Mouse (Mus musculus) liver, adult 2 months (tissue): ENCODE measurements around the gene Cdk11b. TPM values are rescaled to one million over a fixed set of nuclear protein-coding genes. Genes with fewer than 3 reads are reported as not detected.

Source experiments
- DNase-seq: peaks from one replicate; pipeline ENCODE4 v3.0.0-alpha.2; 2011; ENCODE audit warnings: low read depth, low spot score; ENCODE audit errors: extremely low read depth
- H3K27ac ChIP-seq: fragments of 200-500 bp; replicated peaks from 2 replicates; pipeline ENCODE4 v1.5.1; 2012; ENCODE audit warnings: low read depth, mild to moderate bottlenecking, control low read depth, inconsistent platforms, low read length; ENCODE audit not compliant: insufficient read depth
- H3K27me3 ChIP-seq: fragments of 200-500 bp; 2 replicates; pipeline ENCODE4 v1.6.1; 2012; ENCODE audit warnings: mild to moderate bottlenecking, moderate library complexity, low read length, inconsistent platforms; ENCODE audit not compliant: control insufficient read depth, insufficient read depth
- H3K36me3 ChIP-seq: fragments of 200-500 bp; 2 replicates; pipeline ENCODE4 v1.6.1; 2012; ENCODE audit warnings: low read length, inconsistent platforms; ENCODE audit not compliant: control insufficient read depth, insufficient read depth
- H3K4me1 ChIP-seq: fragments of 200-500 bp; 2 replicates; pipeline ENCODE4 v1.6.1; 2011; ENCODE audit warnings: low read length; ENCODE audit not compliant: control insufficient read depth, insufficient read depth
- H3K4me3 ChIP-seq: fragments of 200-500 bp; 2 replicates; pipeline ENCODE4 v1.5.1; 2011; ENCODE audit warnings: low read depth, mild to moderate bottlenecking, control low read depth, low read length, moderate library complexity; ENCODE audit not compliant: insufficient read depth
- H3K79me2 ChIP-seq: fragments of 200-500 bp; 2 replicates; pipeline ENCODE4 v1.6.1; 2012; ENCODE audit warnings: inconsistent platforms, mild to moderate bottlenecking, low read length, moderate library complexity; ENCODE audit not compliant: control insufficient read depth, insufficient read depth
- H3K9ac ChIP-seq: fragments of 200-500 bp; 2 replicates; pipeline ENCODE4 v1.6.1; 2012; ENCODE audit warnings: low read depth, mild to moderate bottlenecking, control low read depth, inconsistent platforms, low read length
- CTCF ChIP-seq: fragments of 200-500 bp; IDR thresholded peaks from 2 replicates; pipeline ENCODE4 v1.5.1; 2011; ENCODE audit warnings: low read depth, low read length, control low read depth
- POLR2A ChIP-seq: fragments of 200-500 bp; IDR thresholded peaks from 2 replicates; pipeline ENCODE4 v1.6.1; 2011; ENCODE audit warnings: low read length, control low read depth; ENCODE audit not compliant: insufficient read depth; ENCODE audit errors: extremely low read depth
- WGBS: fragments of 180-500 bp; shearing (Covaris S2); methylation state at CpG from one replicate; pipeline ENCODE4 v1.1.7; 2018; 5-methylcytosine and 5-hydroxymethylcytosine counted together
- polyA plus RNA-seq: library from polyadenylated mRNA; depleted of rRNA; stranded (reverse); fragments of >200 nt; gene quantifications from 2 replicates; pipeline ENCODE4 v1.2.3, GENCODE M21; 2012
- total RNA-seq: library from RNA; depleted of rRNA; stranded (reverse); fragments of >200 nt; gene quantifications from 2 replicates; pipeline ENCODE4 v1.2.3, GENCODE M21; 2014

Cdk11b gene
- total and polyA plus RNA-seq, 2 experiments, result 10.6 to 11.2 TPM

DNA sequence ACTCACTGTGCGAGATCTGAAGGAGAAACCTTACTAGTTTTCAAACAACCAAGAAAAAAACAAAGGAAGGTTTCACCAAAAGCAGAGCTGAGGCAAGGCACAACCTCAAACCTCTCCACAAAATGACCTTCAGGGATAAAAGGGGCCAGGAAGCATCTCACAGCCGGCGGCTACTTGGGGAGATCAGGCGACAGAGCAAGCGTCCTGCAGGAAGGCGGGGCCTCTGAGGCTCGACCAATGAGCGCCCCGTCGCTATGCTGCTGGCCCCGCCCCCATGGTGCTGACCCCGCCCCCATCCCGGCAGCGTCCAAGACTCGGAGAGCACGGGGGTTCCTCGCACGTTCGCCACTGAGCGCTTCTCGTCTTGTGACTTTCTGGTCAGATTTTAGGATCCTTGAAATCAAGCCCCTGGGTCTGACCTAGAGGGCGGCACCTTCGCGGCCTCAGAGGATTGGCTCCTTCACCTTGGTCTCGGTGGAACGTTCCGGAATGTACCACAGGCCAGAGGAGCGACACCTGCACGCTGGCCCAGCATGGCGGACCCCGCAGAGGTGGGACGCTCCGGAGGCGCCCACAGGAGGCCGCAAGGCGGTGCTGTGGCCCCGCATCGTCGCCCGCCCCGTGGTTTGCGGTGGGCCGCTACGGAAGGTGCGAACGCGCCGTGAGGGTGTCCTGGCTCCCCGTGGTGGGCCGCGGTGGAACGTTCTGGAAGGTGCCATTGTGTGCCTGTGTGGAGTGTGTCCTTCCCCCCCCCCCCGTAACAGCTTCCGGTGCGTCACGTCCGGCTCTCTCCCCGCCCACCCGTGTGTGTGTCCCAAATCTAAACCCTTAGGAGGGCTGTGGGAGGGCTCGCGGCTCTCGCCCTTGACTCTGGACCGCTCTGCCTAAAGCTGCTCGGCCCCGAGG is 23.3 kb upstream of the Cdk11b start, which contains the start of gene Slc35e2:
Slc35e2 (plus strand) TSS at position 326 of the 906 bp plus-strand sequence.
- peaks cover 7% of the 10 kb centered on the region for H3K36me3 ChIP-seq
- DNase-seq, result peak; percentile 88
- H3K27ac ChIP-seq, result peak within 1 kb of the TSS; percentile 98
- under 1% methylated on average over 65 of the region's 65 CpGs for WGBS
- H3K4me3 ChIP-seq, result peak within 1 kb of the TSS; percentile 86
- H3K27me3 ChIP-seq, result no peaks in the 10 kb centered on the region
- peaks cover 8% of the 10 kb centered on the region; the same call in 1 of the 2 replicates for H3K79me2 ChIP-seq
- H3K4me1 ChIP-seq, result peaks cover 19% of the 10 kb centered on the region
- TF ChIP-seq CTCF (no peak), POLR2A (peak; percentile 73)
- peak within 1 kb of the TSS; percentile 97 for H3K9ac ChIP-seq

DNA sequence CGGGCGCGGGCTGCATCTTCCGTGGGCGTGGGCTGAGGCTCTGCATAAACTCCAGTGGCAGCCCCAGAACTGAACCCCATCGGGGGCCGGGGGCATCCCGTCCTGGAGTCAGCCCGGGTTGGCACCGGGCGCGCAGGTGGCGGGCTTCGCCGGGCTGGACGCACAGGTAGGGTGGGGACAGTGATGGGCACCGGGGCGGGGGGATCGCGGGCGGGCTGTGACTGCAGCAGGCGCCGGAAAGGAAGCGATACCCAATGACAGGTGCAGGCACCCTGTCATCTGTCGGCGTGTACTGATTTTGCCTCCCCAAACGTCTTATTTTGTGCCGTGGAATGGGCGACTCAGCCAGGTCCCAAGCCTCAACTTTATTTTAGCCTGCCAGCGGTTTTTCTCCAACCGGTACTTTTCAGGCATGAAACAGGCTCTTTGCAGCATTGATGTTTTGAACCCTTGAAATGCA is 22.6 kb upstream of the Cdk11b start:
- Histone ChIP-seq H3K9ac (peak overlapping the region; percentile 97), H3K4me1 (peaks cover 17% of the 10 kb centered on the region), H3K4me3 (peak overlapping the region; percentile 86), H3K27me3 (no peaks in the 10 kb centered on the region), H3K36me3 (peaks cover 7% of the 10 kb centered on the region), H3K27ac (peak overlapping the region; percentile 98), H3K79me2 (peaks cover 8% of the 10 kb centered on the region; the same call in 1 of the 2 replicates)
- DNase-seq, result no peak
- WGBS, result 2% methylated on average over 31 of the region's 31 CpGs
- TF ChIP-seq CTCF, result no peak
- no peak for TF ChIP-seq POLR2A

DNA sequence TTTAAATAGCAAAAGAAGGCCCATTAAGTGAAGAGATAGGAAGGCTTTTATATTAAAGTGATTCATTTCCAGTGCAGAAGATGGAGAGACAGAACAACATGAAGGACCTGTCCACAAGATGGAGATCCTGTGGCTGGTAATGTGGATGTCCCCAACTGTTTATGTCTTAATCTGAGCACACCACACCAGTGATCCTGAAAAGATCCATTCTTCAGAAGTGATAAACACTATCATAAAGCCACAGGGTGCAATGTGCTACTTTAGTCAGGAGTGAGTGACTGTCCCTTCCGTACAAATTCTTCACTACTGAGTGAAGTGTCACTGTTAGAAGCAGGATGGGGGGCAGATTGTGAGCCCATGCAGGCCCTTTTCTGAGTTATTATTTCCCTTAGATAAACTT is 21.9 kb upstream of the Cdk11b start:
- Histone ChIP-seq H3K4me1 (peaks cover 17% of the 10 kb centered on the region), H3K9ac (0 out of 2 replicates have a peak overlapping the region, but pooled peaks have one; percentile 31), H3K27me3 (no peaks in the 10 kb centered on the region), H3K36me3 (peaks cover 8% of the 10 kb centered on the region), H3K4me3 (peak overlapping the region; percentile 50), H3K27ac (no peak overlapping the region), H3K79me2 (peaks cover 8% of the 10 kb centered on the region; the same call in 1 of the 2 replicates)
- 63% methylated on average over 1 of the region's 1 CpGs for WGBS
- TF ChIP-seq POLR2A, result no peak
- TF ChIP-seq CTCF, result no peak
- no peak for DNase-seq

DNA sequence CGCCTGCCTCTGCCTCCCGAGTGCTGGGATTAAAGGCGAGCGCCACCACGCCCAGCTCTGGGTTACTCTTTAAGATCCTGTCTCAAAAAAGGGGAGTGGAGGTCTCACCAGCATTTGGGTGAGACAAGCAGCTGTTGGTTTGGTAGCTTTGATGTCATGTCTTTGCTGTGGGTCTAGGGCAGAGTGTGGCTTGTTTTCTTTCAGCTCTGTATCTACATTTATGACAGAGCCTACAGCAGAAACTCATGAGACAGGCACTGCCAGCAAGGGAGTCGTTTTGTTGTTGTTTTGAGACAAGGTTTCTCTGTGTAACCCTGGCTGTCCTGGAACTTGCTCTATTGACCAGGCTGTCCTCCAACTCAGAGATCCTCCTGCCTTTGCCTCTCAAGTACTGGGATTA is 20.9 kb upstream of the Cdk11b start:
- Histone ChIP-seq H3K79me2 (peaks cover 8% of the 10 kb centered on the region; the same call in 1 of the 2 replicates), H3K9ac (peak overlapping the region; percentile 61), H3K36me3 (peaks cover 9% of the 10 kb centered on the region), H3K4me3 (no peak overlapping the region), H3K4me1 (peaks cover 17% of the 10 kb centered on the region), H3K27ac (peak overlapping the region; percentile 87), H3K27me3 (no peaks in the 10 kb centered on the region)
- peak; percentile 74 for DNase-seq
- no peak for TF ChIP-seq CTCF
- TF ChIP-seq POLR2A, result no peak
- WGBS, result 75% methylated on average over 6 of the region's 6 CpGs

DNA sequence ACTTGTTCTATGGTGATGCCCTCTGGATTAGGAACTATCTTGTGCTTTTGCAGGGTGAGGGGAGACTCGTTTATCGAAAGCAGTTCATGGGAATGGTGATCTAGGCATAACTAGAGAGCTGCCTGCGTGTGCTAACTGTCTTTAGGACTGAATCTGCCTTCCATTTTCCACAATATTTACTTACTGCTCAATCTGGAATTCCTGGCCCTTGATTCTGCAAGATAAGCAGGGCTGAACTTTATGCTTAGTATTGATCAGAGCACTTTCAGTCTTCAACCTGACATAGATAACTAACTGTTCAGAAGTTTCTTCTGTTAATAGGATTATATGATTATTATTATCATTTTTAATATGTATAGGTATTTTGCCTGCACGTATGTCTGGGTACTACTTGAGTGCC is 19.5 kb upstream of the Cdk11b start:
- TF ChIP-seq CTCF, result no peak
- TF ChIP-seq POLR2A, result no peak
- Histone ChIP-seq H3K4me3 (0 out of 2 replicates have a peak overlapping the region, but pooled peaks have one; percentile 8), H3K79me2 (peaks cover 8% of the 10 kb centered on the region; the same call in 1 of the 2 replicates), H3K27me3 (no peaks in the 10 kb centered on the region), H3K4me1 (peaks cover 17% of the 10 kb centered on the region), H3K27ac (peak overlapping the region; percentile 87), H3K36me3 (peaks cover 15% of the 10 kb centered on the region), H3K9ac (peak overlapping the region; percentile 20)
- DNase-seq, result peak; percentile 90
- WGBS, result 27% methylated on average over 4 of the region's 4 CpGs

DNA sequence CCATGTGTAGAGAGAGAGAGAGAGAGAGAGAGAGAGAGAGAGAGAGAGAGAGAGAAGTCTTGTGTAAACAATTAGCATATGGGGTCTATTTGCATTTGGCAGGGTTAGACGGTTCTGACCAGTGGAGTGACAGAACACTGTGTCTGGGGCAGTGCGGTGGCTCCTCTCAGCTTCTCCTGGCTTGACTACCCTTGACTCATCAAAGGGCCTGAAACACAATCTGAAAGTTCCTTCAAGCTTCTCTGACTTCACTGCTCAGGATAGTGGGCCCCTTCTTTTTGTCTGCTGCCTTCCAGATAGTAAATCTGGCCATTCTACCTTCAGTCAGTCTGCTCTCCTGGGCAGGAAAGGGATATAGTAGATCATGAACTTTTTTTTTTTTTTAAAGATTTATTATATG is 17.8 kb upstream of the Cdk11b start:
- Histone ChIP-seq H3K4me1 (peaks cover 17% of the 10 kb centered on the region), H3K27ac (0 out of 2 replicates have a peak overlapping the region, but pooled peaks have one; percentile 18), H3K36me3 (peaks cover 27% of the 10 kb centered on the region), H3K27me3 (no peaks in the 10 kb centered on the region), H3K4me3 (no peak overlapping the region), H3K79me2 (peaks cover 7% of the 10 kb centered on the region; the same call in 1 of the 2 replicates), H3K9ac (no peak overlapping the region)
- DNase-seq, result no peak
- TF ChIP-seq CTCF (no peak), POLR2A (no peak)
- WGBS, result 50% methylated on average over 2 of the region's 2 CpGs
